Mouse (Mus musculus) myocyte (in vitro differentiated cells): ENCODE measurements around the gene Junb.

Experiments
- POLR2A ChIP-seq: IDR thresholded peaks from one replicate; pipeline ENCODE4 v1.6.1; 2011; ENCODE audit warnings: low read depth, mild to moderate bottlenecking, control low read depth, moderate library complexity; ENCODE audit not compliant: insufficient read length
- USF1 ChIP-seq: IDR thresholded peaks from one replicate; pipeline ENCODE4 v1.6.1; 2011; ENCODE audit warnings: low read depth, mild to moderate bottlenecking, control low read depth, moderate library complexity

DNA sequence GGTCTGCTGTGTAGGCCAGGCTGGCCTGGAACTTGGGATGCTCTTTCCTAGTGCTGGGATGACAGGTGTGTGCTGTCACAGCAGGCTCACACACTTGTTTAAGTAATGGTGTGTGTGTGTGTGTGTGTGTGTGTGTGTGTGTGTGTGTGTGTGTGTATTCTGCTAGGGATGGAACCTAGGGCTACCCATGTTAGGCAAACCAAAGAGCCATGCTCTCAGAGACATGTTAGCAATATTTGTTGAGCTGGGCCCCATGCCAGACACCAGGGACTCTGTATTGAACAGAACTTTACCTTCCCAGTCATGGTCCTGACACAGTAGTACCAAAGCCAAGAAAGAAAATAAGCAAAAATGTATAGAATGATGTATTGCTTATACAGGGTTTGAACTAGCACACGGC is 51.0 kb downstream of the Junb start:
- TF ChIP-seq POLR2A (no peak), USF1 (no peak)
